Mouse (Mus musculus) kidney, embryonic 14.5 days (tissue): ENCODE data around the gene St6galnac3. TPM values are rescaled to one million over a fixed set of nuclear protein-coding genes. Genes with fewer than 3 reads are reported as not detected.

Experiments
- ATAC-seq: fragments of 200-750 bp; cut with Nextera tagmentation; 2 replicates; pipeline ENCODE4 v1.8.0; 2017; ENCODE audit warnings: moderate number of reproducible peaks, mild to moderate bottlenecking, moderate TSS enrichment, moderate library complexity; ENCODE audit not compliant: low FRiP score, low TSS enrichment
- H3K27ac ChIP-seq: fragments of 300-500 bp; sonication (generic); 2 replicates; pipeline ENCODE4 v1.5.1; 2014; ENCODE audit warnings: low read depth, mild to moderate bottlenecking, low read length, moderate library complexity, mixed read lengths
- H3K27me3 ChIP-seq: fragments of 300-500 bp; sonication (generic); 2 replicates; pipeline ENCODE4 v1.6.1; 2014; ENCODE audit warnings: mild to moderate bottlenecking, low read length; ENCODE audit not compliant: control insufficient read depth, insufficient read depth
- H3K36me3 ChIP-seq: fragments of 300-500 bp; sonication (generic); 2 replicates; pipeline ENCODE4 v1.6.1; 2014; ENCODE audit warnings: low read length, mixed read lengths; ENCODE audit not compliant: control insufficient read depth, insufficient read depth
- H3K4me1 ChIP-seq: fragments of 300-500 bp; sonication (generic); 2 replicates; pipeline ENCODE4 v1.6.1; 2014; ENCODE audit warnings: low read length, mixed read lengths; ENCODE audit not compliant: control insufficient read depth, insufficient read depth
- H3K4me2 ChIP-seq: fragments of 300-500 bp; sonication (generic); replicated peaks from 2 replicates; pipeline ENCODE4 v1.6.1; 2014; ENCODE audit warnings: low read depth, mild to moderate bottlenecking, low read length
- H3K4me3 ChIP-seq: fragments of 300-500 bp; sonication (generic); 2 replicates; pipeline ENCODE4 v1.5.1; 2014; ENCODE audit warnings: mild to moderate bottlenecking, low read length
- H3K9ac ChIP-seq: fragments of 300-500 bp; sonication (generic); 2 replicates; pipeline ENCODE4 v1.6.1; 2014; ENCODE audit warnings: low read depth, mild to moderate bottlenecking, low read length, moderate library complexity
- H3K9me3 ChIP-seq: fragments of 300-500 bp; sonication (generic); 2 replicates; pipeline ENCODE4 v1.6.1; 2016; ENCODE audit warnings: low read length; ENCODE audit not compliant: control insufficient read depth
- WGBS: fragments of 180-500 bp; shearing (Covaris S2); extraction: QIAGEN DNeasy Blood & Tissue Kit; methylation state at CpG from one replicate; pipeline ENCODE4 v1.1.7; 2014; 5-methylcytosine and 5-hydroxymethylcytosine counted together
- polyA plus RNA-seq: library from polyadenylated mRNA; unstranded; fragments of >200 nt; fragmentation: Nextera tagmentation; extraction: Ambion mirVana; gene quantifications from 2 replicates; pipeline ENCODE4 v1.2.1, GENCODE M21; 2014

Gene St6galnac3
- polyA plus RNA-seq, 1 experiment from 2014 or later, result 63.8 TPM

- no peak for ATAC-seq
- Histone ChIP-seq H3K27me3 (no peaks in the 10 kb centered on the region), H3K9me3 (no peaks in the 10 kb centered on the region), H3K4me3 (no peak overlapping the region), H3K4me1 (peaks cover 7% of the 10 kb centered on the region), H3K9ac (no peak overlapping the region), H3K36me3 (no peaks in the 10 kb centered on the region), H3K27ac (no peak overlapping the region), H3K4me2 (no peak overlapping the region)
- WGBS, result 87% methylated on average over 4 of the region's 4 CpGs
These were observed 308.6 kb downstream of the St6galnac3 start for GRCm38 (mm10) chr3:153416383-153416782.

GRCm38 (mm10) chr3:153414132-153414531 is 310.8 kb downstream of the St6galnac3 start:
- no peak overlapping the region for H3K27ac ChIP-seq
- ATAC-seq, result no peak
- no peak overlapping the region for H3K4me2 ChIP-seq
- H3K36me3 ChIP-seq, result no peaks in the 10 kb centered on the region
- no peaks in the 10 kb centered on the region for H3K27me3 ChIP-seq
- H3K4me3 ChIP-seq, result no peak overlapping the region
- no peak overlapping the region for H3K9ac ChIP-seq
- no peaks in the 10 kb centered on the region for H3K9me3 ChIP-seq
- H3K4me1 ChIP-seq, result no peaks in the 10 kb centered on the region
- 77% methylated on average over 2 of the region's 2 CpGs for WGBS

- ATAC-seq, result no peak
These were observed 315.7 kb downstream of the St6galnac3 start for GRCm38 (mm10) chr3:153409286-153409685.

GRCm38 (mm10) chr3:153408361-153408760 is 316.6 kb downstream of the St6galnac3 start:
- H3K4me3 ChIP-seq, result no peak overlapping the region
- WGBS, result 89% methylated on average over 6 of the region's 6 CpGs
- ATAC-seq, result no peak

More at GRCm38 (mm10) chr3:153409286-153409685, 315.7 kb downstream of the St6galnac3 start:
- 81% methylated on average over 9 of the region's 9 CpGs for WGBS
- Histone ChIP-seq H3K9me3 (no peaks in the 10 kb centered on the region), H3K4me3 (no peak overlapping the region), H3K4me2 (no peak overlapping the region), H3K27ac (no peak overlapping the region), H3K9ac (no peak overlapping the region), H3K36me3 (no peaks in the 10 kb centered on the region), H3K27me3 (no peaks in the 10 kb centered on the region), H3K4me1 (no peaks in the 10 kb centered on the region)

GRCm38 (mm10) chr3:153407698-153408097 is 317.3 kb downstream of the St6galnac3 start:
- Histone ChIP-seq H3K36me3 (no peaks in the 10 kb centered on the region), H3K9me3 (no peaks in the 10 kb centered on the region), H3K9ac (no peak overlapping the region), H3K4me2 (no peak overlapping the region), H3K4me3 (no peak overlapping the region), H3K27me3 (no peaks in the 10 kb centered on the region), H3K4me1 (no peaks in the 10 kb centered on the region), H3K27ac (no peak overlapping the region)
- ATAC-seq, result no peak
- WGBS, result 84% methylated on average over 6 of the region's 6 CpGs

More at GRCm38 (mm10) chr3:153408361-153408760, 316.6 kb downstream of the St6galnac3 start:
- no peaks in the 10 kb centered on the region for H3K9me3 ChIP-seq
- no peaks in the 10 kb centered on the region for H3K36me3 ChIP-seq
- no peak overlapping the region for H3K9ac ChIP-seq
- no peaks in the 10 kb centered on the region for H3K4me1 ChIP-seq
- no peaks in the 10 kb centered on the region for H3K27me3 ChIP-seq
- H3K4me2 ChIP-seq, result no peak overlapping the region
- no peak overlapping the region for H3K27ac ChIP-seq

GRCm38 (mm10) chr3:153406858-153407257 is 318.1 kb downstream of the St6galnac3 start:
- H3K36me3 ChIP-seq, result no peaks in the 10 kb centered on the region
- no peak overlapping the region for H3K9ac ChIP-seq
- no peaks in the 10 kb centered on the region for H3K27me3 ChIP-seq
- ATAC-seq, result no peak
- no peaks in the 10 kb centered on the region for H3K9me3 ChIP-seq
- WGBS, result 93% methylated on average over 1 of the region's 1 CpGs
- H3K4me3 ChIP-seq, result no peak overlapping the region
- no peak overlapping the region for H3K4me2 ChIP-seq
- H3K27ac ChIP-seq, result no peak overlapping the region
- H3K4me1 ChIP-seq, result no peaks in the 10 kb centered on the region

GRCm38 (mm10) chr3:153406220-153406619 is 318.8 kb downstream of the St6galnac3 start:
- no peaks in the 10 kb centered on the region for H3K27me3 ChIP-seq
- H3K4me3 ChIP-seq, result no peak overlapping the region
- no peaks in the 10 kb centered on the region for H3K4me1 ChIP-seq
- no peaks in the 10 kb centered on the region for H3K36me3 ChIP-seq
- 75% methylated on average over 4 of the region's 4 CpGs for WGBS
- no peak overlapping the region for H3K4me2 ChIP-seq
- H3K9me3 ChIP-seq, result no peaks in the 10 kb centered on the region
- H3K27ac ChIP-seq, result no peak overlapping the region
- ATAC-seq, result no peak
- no peak overlapping the region for H3K9ac ChIP-seq

GRCm38 (mm10) chr3:153405643-153406042 is 319.3 kb downstream of the St6galnac3 start:
- Histone ChIP-seq H3K4me3 (no peak overlapping the region), H3K9ac (no peak overlapping the region), H3K27ac (no peak overlapping the region), H3K27me3 (no peaks in the 10 kb centered on the region), H3K36me3 (no peaks in the 10 kb centered on the region), H3K9me3 (no peaks in the 10 kb centered on the region), H3K4me2 (no peak overlapping the region), H3K4me1 (0 out of 2 replicates have a peak, but pooled peaks cover 5% of the 10 kb centered on the region)
- ATAC-seq, result no peak
- WGBS, result 86% methylated on average over 10 of the region's 10 CpGs

GRCm38 (mm10) chr3:153400259-153400658 is 324.7 kb downstream of the St6galnac3 start:
- no peaks in the 10 kb centered on the region for H3K36me3 ChIP-seq
- no peaks in the 10 kb centered on the region for H3K27me3 ChIP-seq
- no peaks in the 10 kb centered on the region for H3K9me3 ChIP-seq
- H3K4me3 ChIP-seq, result no peak overlapping the region
- no peak overlapping the region for H3K27ac ChIP-seq
- H3K4me2 ChIP-seq, result no peak overlapping the region
- no peak for ATAC-seq
- H3K4me1 ChIP-seq, result peaks cover 6% of the 10 kb centered on the region; the same call in 1 of the 2 replicates
- H3K9ac ChIP-seq, result no peak overlapping the region
- 67% methylated on average over 3 of the region's 3 CpGs for WGBS
